Mouse (Mus musculus) G1E (cell line): ENCODE measurements around the gene Atp2c2.

Experiments
- CTCF ChIP-seq: IDR thresholded peaks from 2 replicates; pipeline ENCODE4 v1.5.1; 2012; ENCODE audit warnings: low read depth, low read length, inconsistent platforms, mixed read lengths
- POLR2AphosphoS5 ChIP-seq: IDR thresholded peaks from 2 replicates; pipeline ENCODE4 v1.6.1; 2012; ENCODE audit warnings: low read depth, low read length, inconsistent platforms; ENCODE audit not compliant: insufficient replicate concordance

DNA sequence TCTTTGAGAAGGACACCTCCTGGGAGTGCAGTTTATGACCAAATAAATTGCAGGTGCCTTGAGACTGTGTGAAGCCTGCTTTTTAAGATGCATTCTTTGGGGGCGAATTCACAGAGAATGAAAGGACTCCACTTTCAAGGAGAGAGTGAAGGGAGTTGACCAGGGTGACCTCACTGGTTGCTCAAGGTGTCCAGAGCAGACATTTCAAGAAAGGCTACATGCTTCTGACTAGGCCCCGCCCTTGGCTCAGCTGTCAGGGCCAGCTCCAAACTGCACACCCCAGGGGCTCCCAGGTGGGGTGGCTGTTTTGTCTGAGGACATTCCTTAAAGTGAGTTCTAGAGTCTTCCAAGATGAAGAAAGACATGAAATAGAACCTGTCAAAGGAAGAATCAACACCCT lies 2.6 kb upstream of the Atp2c2 start:
- TF ChIP-seq POLR2AphosphoS5 (no peak), CTCF (no peak)
